Mouse (Mus musculus) neural tube, embryonic 11.5 days (tissue): ENCODE results near the gene Spop. TPM values are rescaled to one million over a fixed set of nuclear protein-coding genes. Genes with fewer than 3 reads are reported as not detected.
"Not testable (repeated sequence)": the region's sequence is repeated elsewhere in the genome, so short reads cannot be mapped to it uniquely, and the experiment has no call there.

Experiments used
- ATAC-seq: fragments of 200-750 bp; cut with Nextera tagmentation; 2 replicates; pipeline ENCODE4 v1.8.0; 2017; ENCODE audit warnings: moderate number of reproducible peaks, mild to moderate bottlenecking, moderate TSS enrichment, moderate library complexity; ENCODE audit not compliant: insufficient read depth, low FRiP score, low TSS enrichment
- DNase-seq: peaks from one replicate; pipeline ENCODE4 v3.0.0-alpha.2; 2015; ENCODE audit warnings: low spot score
- H3K27ac ChIP-seq: fragments of 300-500 bp; sonication (generic); 2 replicates; pipeline ENCODE4 v1.5.1; 2014; ENCODE audit warnings: low read depth, mild to moderate bottlenecking, low read length
- H3K27me3 ChIP-seq: fragments of 300-500 bp; sonication (generic); 2 replicates; pipeline ENCODE4 v1.6.1; 2014; ENCODE audit warnings: mild to moderate bottlenecking, low read length, mixed read lengths; ENCODE audit not compliant: control insufficient read depth, insufficient read depth
- H3K36me3 ChIP-seq: fragments of 300-500 bp; sonication (generic); 2 replicates; pipeline ENCODE4 v1.6.1; 2014; ENCODE audit warnings: mild to moderate bottlenecking, low read length, moderate library complexity, mixed read lengths; ENCODE audit not compliant: control insufficient read depth, insufficient read depth
- H3K4me1 ChIP-seq: fragments of 300-500 bp; sonication (generic); 2 replicates; pipeline ENCODE4 v1.6.1; 2014; ENCODE audit warnings: low read length, mixed read lengths; ENCODE audit not compliant: control insufficient read depth, insufficient read depth
- H3K4me2 ChIP-seq: fragments of 300-500 bp; sonication (generic); 2 replicates; pipeline ENCODE4 v1.6.1; 2014; ENCODE audit warnings: low read depth, mild to moderate bottlenecking, moderate library complexity
- H3K4me3 ChIP-seq: fragments of 300-500 bp; sonication (generic); 2 replicates; pipeline ENCODE4 v1.5.1; 2014; ENCODE audit warnings: low read depth, low read length
- H3K9ac ChIP-seq: fragments of 300-500 bp; sonication (generic); 2 replicates; pipeline ENCODE4 v1.6.1; 2014; ENCODE audit warnings: mild to moderate bottlenecking, low read length
- H3K9me3 ChIP-seq: fragments of 300-500 bp; sonication (generic); 2 replicates; pipeline ENCODE4 v1.6.1; 2016; ENCODE audit warnings: low read length; ENCODE audit not compliant: control insufficient read depth
- WGBS: fragments of 180-500 bp; shearing (Covaris S2); extraction: QIAGEN DNeasy Blood & Tissue Kit; methylation state at CpG from one replicate; pipeline ENCODE4 v1.1.7; 2014; 5-methylcytosine and 5-hydroxymethylcytosine counted together
- polyA plus RNA-seq: library from polyadenylated mRNA; unstranded; fragments of >200 nt; fragmentation: Nextera tagmentation; extraction: Ambion mirVana; gene quantifications from 2 replicates; pipeline ENCODE4 v1.2.1, GENCODE M21; 2014

Spop gene
- polyA plus RNA-seq, 1 experiment from 2014 or later: 132 TPM

DNA sequence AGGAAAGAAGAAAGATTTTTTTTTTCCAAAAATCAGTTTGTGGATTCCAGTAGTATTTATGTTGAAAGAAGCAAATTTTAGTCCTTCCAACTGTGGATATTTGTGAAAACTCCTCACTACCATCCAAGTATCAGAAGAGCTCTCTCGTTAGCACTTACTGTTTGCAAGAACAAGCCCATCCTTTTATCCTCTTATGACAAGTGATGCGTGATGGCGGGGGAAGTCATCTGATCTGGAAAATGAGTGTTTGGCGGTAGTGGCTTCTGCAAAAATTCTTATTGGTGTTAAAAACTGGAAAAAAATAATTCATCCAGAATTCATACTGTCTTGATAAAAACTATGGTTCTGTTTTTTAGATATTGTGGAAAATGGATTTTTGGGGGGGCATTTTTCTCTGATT, 78.4 kb downstream of the Spop start:
- H3K4me1 ChIP-seq: no peaks in the 10 kb centered on the region
- H3K4me3 ChIP-seq: no peak overlapping the region
- 79% methylated on average over 4 of the region's 4 CpGs for WGBS
- H3K27ac ChIP-seq: no peak overlapping the region
- H3K36me3 ChIP-seq: peaks cover 3% of the 10 kb centered on the region; the same call in 1 of the 2 replicates
- H3K4me2 ChIP-seq: no peak overlapping the region
- DNase-seq (no peak), ATAC-seq (no peak)
- no peaks in the 10 kb centered on the region for H3K9me3 ChIP-seq
- H3K27me3 ChIP-seq: no peaks in the 10 kb centered on the region
- no peak overlapping the region for H3K9ac ChIP-seq

DNA sequence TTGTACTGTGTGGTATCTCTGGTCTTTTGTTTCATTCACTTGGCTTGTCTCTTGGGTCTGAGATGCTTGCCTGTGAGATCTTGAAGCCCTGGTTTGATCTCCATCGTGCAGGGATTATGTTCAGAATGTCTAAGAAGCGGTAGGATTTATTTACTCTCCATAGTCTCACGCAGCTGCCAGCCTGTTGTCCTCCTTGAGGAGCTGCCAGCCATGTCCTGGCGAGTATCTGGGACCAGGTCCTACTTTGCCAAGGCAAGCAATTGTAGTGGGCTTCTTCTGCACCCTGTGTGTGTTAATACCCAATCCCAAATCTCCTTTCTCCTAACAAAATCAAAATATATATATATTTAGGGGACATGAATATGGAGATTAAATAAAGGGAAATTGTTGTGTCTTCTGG, 79.1 kb downstream of the Spop start:
- no peaks in the 10 kb centered on the region for H3K9me3 ChIP-seq
- no peak for DNase-seq
- no peaks in the 10 kb centered on the region for H3K27me3 ChIP-seq
- no peaks in the 10 kb centered on the region for H3K4me1 ChIP-seq
- ATAC-seq: no peak
- H3K36me3 ChIP-seq: peaks cover 3% of the 10 kb centered on the region; the same call in 1 of the 2 replicates
- no peak overlapping the region for H3K27ac ChIP-seq
- H3K9ac ChIP-seq: no peak overlapping the region
- whole genome bisulfite sequencing: 95% methylated on average over 4 of the region's 4 CpGs
- H3K4me2 ChIP-seq: no peak overlapping the region
- no peak overlapping the region for H3K4me3 ChIP-seq

DNA sequence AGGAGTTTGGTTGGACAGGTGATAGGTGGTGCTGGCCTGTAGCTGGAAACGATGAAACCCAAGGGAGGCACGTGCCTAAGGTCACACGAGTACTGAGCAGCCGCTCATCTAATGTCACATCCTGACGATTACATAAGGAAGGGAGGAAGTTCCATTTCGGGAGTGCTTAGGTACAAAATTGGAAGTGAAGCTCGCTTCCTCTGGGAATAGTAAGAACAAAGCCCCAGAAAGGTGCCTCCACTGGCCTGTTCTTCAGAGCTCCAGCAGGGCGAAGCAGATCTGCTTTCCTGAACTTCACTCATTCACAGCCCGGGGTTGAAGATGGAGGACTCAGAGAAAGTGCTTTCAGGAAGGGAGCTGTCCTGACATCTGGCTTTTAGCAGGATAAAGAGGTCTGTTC, 80.1 kb downstream of the Spop start:
- no peaks in the 10 kb centered on the region for H3K4me1 ChIP-seq
- no peak for ATAC-seq
- H3K4me3 ChIP-seq: no peak overlapping the region
- no peaks in the 10 kb centered on the region for H3K27me3 ChIP-seq
- H3K36me3 ChIP-seq: peaks cover 3% of the 10 kb centered on the region; the same call in 1 of the 2 replicates
- 94% methylated on average over 9 of the region's 9 CpGs for WGBS
- DNase-seq: no peak
- no peaks in the 10 kb centered on the region for H3K9me3 ChIP-seq
- no peak overlapping the region for H3K9ac ChIP-seq
- H3K27ac ChIP-seq: no peak overlapping the region
- H3K4me2 ChIP-seq: no peak overlapping the region

DNA sequence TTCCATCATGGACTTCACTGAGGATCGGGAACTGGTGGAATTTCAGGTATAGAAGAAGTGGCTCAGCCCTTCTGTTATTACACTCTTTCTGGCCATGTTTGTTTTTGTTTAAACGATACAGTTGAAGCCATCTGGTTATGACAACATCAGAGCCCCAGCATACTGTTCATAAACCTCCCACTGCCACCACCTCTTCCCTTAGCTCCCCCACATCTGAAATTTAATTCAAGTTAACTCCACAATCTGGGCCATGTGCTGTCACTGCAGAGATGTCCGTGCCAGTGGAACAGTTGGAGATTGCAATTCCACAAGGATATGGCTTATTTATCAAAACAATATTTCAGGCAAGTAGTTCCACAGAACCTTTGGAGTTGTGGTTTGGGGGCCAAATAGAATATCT, 80.5 kb downstream of the Spop start:
- no peaks in the 10 kb centered on the region for H3K9me3 ChIP-seq
- H3K4me3 ChIP-seq: no peak overlapping the region
- no peak overlapping the region for H3K9ac ChIP-seq
- H3K4me2 ChIP-seq: no peak overlapping the region
- DNase-seq: no peak
- ATAC-seq: no peak
- H3K36me3 ChIP-seq: peaks cover 3% of the 10 kb centered on the region; the same call in 1 of the 2 replicates
- H3K27ac ChIP-seq: no peak overlapping the region
- H3K4me1 ChIP-seq: no peaks in the 10 kb centered on the region
- no peaks in the 10 kb centered on the region for H3K27me3 ChIP-seq
- 93% methylated on average over 3 of the region's 3 CpGs for WGBS

GRCm38 (mm10) chr11:95495883-95496282, 82.0 kb downstream of the Spop start:
- no peak overlapping the region for H3K4me3 ChIP-seq
- DNase-seq (no peak), ATAC-seq (no peak)
- no peak overlapping the region for H3K9ac ChIP-seq
- no peaks in the 10 kb centered on the region for H3K9me3 ChIP-seq
- no peaks in the 10 kb centered on the region for H3K27me3 ChIP-seq
- no peak overlapping the region for H3K27ac ChIP-seq
- H3K4me1 ChIP-seq: no peaks in the 10 kb centered on the region
- 89% methylated on average over 9 of the region's 9 CpGs for WGBS
- no peaks in the 10 kb centered on the region for H3K36me3 ChIP-seq
- no peak overlapping the region for H3K4me2 ChIP-seq

GRCm38 (mm10) chr11:95497921-95498320, 84.0 kb downstream of the Spop start:
- DNase-seq (no peak), ATAC-seq (no peak)
- WGBS: 90% methylated on average over 5 of the region's 5 CpGs
- Histone ChIP-seq H3K4me2 (no peak overlapping the region), H3K27me3 (no peaks in the 10 kb centered on the region), H3K9ac (no peak overlapping the region), H3K4me1 (no peaks in the 10 kb centered on the region), H3K9me3 (no peaks in the 10 kb centered on the region), H3K4me3 (no peak overlapping the region), H3K36me3 (no peaks in the 10 kb centered on the region), H3K27ac (no peak overlapping the region)

DNA sequence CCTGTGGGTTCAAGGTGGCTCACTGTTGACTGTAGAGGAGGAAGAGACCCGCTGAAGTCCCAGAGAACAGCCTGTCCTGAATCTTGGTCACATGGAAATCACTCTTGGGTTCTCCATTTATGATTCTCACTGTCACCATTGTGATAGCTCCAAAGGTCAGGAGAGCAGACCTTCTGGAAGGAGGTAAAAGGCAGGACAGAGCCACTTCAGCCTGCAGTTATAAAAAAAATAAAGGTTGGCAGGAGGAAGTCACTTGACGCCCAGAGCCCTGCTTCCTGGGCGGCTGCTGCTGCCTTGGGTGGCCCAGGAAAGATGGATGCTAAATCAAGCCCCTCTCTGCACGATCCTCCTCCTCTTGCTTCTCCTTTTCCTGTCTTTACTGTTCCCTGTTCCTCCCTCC, 86.5 kb downstream of the Spop start:
- DNase-seq (no peak), ATAC-seq (no peak)
- Histone ChIP-seq H3K4me1 (no peaks in the 10 kb centered on the region), H3K9ac (no peak overlapping the region; the same call in 1 of the 2 replicates), H3K4me3 (no peak overlapping the region), H3K36me3 (no peaks in the 10 kb centered on the region), H3K27me3 (no peaks in the 10 kb centered on the region), H3K27ac (no peak overlapping the region), H3K4me2 (no peak overlapping the region), H3K9me3 (no peaks in the 10 kb centered on the region)
- WGBS: 63% methylated on average over 4 of the region's 4 CpGs

DNA sequence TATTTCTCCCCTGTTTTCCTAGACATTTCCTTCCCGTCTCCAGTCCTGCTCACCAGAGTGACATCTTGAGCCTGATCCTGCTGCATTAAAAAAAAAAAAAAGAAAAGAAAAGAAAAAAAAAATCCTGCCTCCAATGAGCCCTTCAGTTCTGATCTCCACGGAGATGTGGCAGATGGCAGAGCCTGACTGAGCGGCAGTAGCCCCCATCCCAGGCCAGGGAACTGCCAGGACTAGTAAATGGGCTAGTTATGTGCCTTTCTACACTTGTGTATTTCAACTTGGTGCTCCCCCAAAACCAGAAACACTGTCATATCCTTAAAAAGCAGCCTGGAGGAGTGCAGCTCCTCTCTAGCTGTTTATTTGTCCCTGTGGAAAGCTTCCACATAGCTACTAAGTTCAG, 87.0 kb downstream of the Spop start:
- WGBS: 57% methylated on average over 3 of the region's 3 CpGs

DNA sequence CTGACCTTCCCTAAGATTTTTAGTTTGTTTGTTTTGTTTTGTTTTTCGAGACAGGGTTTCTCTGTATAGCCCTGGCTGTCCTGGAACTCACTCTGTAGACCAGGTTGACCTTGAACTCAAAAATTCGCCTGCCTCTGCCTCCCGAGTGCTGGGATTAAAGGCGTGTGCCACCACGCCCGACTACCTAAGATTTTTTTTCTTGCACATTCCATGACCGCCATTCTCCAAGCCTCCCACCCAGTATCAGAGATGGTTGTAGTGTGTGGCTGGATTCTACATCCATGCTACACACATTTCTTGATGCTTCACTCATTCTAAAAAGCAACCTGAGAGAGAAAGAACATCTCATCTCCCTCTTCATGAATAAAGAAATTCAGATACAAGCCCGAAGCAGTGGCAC, 87.9 kb downstream of the Spop start:
- not testable (repeated sequence) for H3K9ac ChIP-seq

More for the DNA sequence above, 87.0 kb downstream of the Spop start:
- no peak for DNase-seq
- Histone ChIP-seq H3K27me3 (no peaks in the 10 kb centered on the region), H3K4me1 (no peaks in the 10 kb centered on the region), H3K9ac (no peak overlapping the region), H3K4me3 (no peak overlapping the region), H3K9me3 (no peaks in the 10 kb centered on the region), H3K36me3 (no peaks in the 10 kb centered on the region), H3K4me2 (no peak overlapping the region), H3K27ac (no peak overlapping the region)
- no peak for ATAC-seq

More for the DNA sequence above, 87.9 kb downstream of the Spop start:
- H3K4me3 ChIP-seq, H3K36me3 ChIP-seq, H3K27ac ChIP-seq, H3K9me3 ChIP-seq, H3K4me1 ChIP-seq, ATAC-seq, DNase-seq, H3K4me2 ChIP-seq, H3K27me3 ChIP-seq: not testable (repeated sequence)
- WGBS: 90% methylated on average over 8 of the region's 8 CpGs
